Mouse (Mus musculus): ENCODE measurements around the gene Gm38100.

The Gm38100 gene

DNA sequence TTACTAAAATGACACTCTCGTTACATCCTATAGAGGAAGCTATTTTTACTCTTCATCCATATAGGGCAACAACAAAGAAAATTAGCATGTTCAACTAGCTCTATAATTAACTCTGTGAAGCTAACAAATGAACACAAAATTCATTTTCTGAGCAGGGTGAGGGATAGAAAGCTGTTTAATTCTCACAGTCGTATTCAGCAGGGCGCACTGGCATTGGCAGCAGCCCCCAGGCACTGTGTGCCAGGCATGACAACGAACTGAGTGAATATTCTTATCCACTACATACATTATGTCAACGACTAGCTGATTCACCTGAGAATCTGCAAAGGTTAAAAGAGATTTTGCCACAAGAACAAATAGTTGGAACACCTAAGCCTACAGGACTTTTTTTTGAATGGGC, 50.6 kb downstream of the Gm38100 start:
- DNase-seq: no peak
